Mouse (Mus musculus) midbrain, embryonic 15.5 days (tissue): ENCODE results near the gene Tln2. TPM values are rescaled to one million over a fixed set of nuclear protein-coding genes. Genes with fewer than 3 reads are reported as not detected.

Source experiments
- ATAC-seq: fragments of 200-750 bp; cut with Nextera tagmentation; replicated peaks from 2 replicates; pipeline ENCODE4 v1.8.0; 2017; ENCODE audit warnings: moderate TSS enrichment
- H3K27ac ChIP-seq: fragments of 300-500 bp; sonication (generic); 2 replicates; pipeline ENCODE4 v1.5.1; 2015; ENCODE audit warnings: mild to moderate bottlenecking, inconsistent platforms
- H3K27me3 ChIP-seq: fragments of 300-500 bp; sonication (generic); replicated peaks from 2 replicates; pipeline ENCODE4 v1.6.1; 2015; ENCODE audit warnings: inconsistent platforms
- H3K36me3 ChIP-seq: fragments of 300-500 bp; sonication (generic); replicated peaks from 2 replicates; pipeline ENCODE4 v1.6.1; 2015; ENCODE audit warnings: inconsistent platforms
- H3K4me1 ChIP-seq: fragments of 300-500 bp; sonication (generic); 2 replicates; pipeline ENCODE4 v1.6.1; 2015; ENCODE audit warnings: inconsistent platforms
- H3K4me2 ChIP-seq: fragments of 300-500 bp; sonication (generic); 2 replicates; pipeline ENCODE4 v1.6.1; 2015; ENCODE audit warnings: inconsistent platforms, mild to moderate bottlenecking, moderate library complexity
- H3K4me3 ChIP-seq: fragments of 300-500 bp; sonication (generic); 2 replicates; pipeline ENCODE4 v1.5.1; 2015; ENCODE audit warnings: mild to moderate bottlenecking, inconsistent platforms
- H3K9ac ChIP-seq: fragments of 300-500 bp; sonication (generic); 2 replicates; pipeline ENCODE4 v1.6.1; 2015; ENCODE audit warnings: mild to moderate bottlenecking, inconsistent platforms
- H3K9me3 ChIP-seq: fragments of 300-500 bp; sonication (generic); 2 replicates; pipeline ENCODE4 v1.6.1; 2016; ENCODE audit warnings: inconsistent platforms
- WGBS: fragments of 180-500 bp; shearing (Covaris S2); methylation state at CpG from one replicate; pipeline ENCODE4 v1.1.7; 2015; ENCODE audit warnings: mixed read lengths; 5-methylcytosine and 5-hydroxymethylcytosine counted together
- polyA plus RNA-seq: library from polyadenylated mRNA; unstranded; fragments of >200 nt; fragmentation: Nextera tagmentation; extraction: Ambion mirVana; gene quantifications from 2 replicates; pipeline ENCODE4 v1.2.1, GENCODE M21; 2015

Tln2 gene
- polyA plus RNA-seq, 1 experiment from 2014 or later = 31.2 TPM

DNA sequence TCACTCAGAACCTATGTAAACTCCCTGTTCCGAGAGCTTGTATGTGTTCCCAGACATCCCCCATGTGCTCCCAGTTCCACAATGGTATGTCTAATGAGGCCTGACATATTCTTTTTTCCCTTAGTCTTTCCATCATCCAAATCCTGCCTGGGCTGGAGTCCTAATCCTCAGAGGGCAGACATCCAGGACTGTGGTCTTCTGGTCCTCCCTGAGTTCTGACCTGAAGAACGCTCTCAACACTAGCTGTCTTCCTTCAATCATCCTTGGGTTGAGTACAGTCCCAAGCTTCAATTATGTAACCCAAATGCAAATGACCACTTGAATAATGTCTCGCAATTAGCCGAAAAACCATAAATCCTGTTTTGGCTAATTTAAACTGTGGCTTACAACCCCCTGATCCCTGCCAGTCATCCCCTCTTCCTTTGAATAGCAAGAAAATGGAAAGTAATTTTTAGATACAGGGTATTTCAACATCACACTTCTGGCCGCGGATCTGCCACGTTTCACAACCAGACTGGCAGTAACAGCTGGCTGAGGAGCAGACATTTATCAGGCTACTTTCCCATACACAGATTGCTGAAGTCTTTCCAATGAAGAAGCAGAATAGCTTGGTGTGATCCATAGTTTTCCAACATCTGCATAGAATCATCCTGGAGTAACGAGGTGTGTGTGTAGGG is 65.5 kb downstream of the Tln2 start:
- Histone ChIP-seq H3K4me1 (peaks cover 20% of the 10 kb centered on the region), H3K4me3 (no peak overlapping the region), H3K36me3 (no peaks in the 10 kb centered on the region), H3K9ac (no peak overlapping the region), H3K27ac (no peak overlapping the region), H3K9me3 (no peaks in the 10 kb centered on the region), H3K4me2 (no peak overlapping the region), H3K27me3 (no peaks in the 10 kb centered on the region)
- WGBS = 82% methylated on average over 8 of the region's 8 CpGs
- ATAC-seq = no peak

DNA sequence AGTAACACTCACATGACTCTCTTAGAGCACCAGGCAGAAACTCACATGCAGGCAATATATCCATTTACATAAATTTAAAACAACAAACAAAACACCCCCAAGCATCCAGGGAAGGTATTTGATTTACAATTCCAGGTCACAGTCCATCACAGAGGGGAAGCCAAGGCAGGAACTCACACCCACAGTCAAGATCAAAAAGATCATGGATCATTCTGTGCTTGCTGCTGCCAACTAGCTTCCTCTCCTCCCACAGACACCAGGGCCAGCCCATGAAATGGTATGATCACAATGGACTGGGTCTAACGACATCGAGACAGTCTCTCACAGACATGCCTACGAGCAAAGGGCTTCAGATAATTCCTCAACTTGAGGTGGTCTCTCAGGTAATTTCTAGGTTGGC is 70.1 kb downstream of the Tln2 start:
- Histone ChIP-seq H3K4me3 (no peak overlapping the region), H3K4me1 (no peaks in the 10 kb centered on the region), H3K9ac (no peak overlapping the region), H3K4me2 (no peak overlapping the region), H3K9me3 (no peaks in the 10 kb centered on the region), H3K27me3 (no peaks in the 10 kb centered on the region), H3K27ac (no peak overlapping the region), H3K36me3 (no peaks in the 10 kb centered on the region)
- no peak for ATAC-seq
- WGBS = 87% methylated on average over 3 of the region's 3 CpGs

DNA sequence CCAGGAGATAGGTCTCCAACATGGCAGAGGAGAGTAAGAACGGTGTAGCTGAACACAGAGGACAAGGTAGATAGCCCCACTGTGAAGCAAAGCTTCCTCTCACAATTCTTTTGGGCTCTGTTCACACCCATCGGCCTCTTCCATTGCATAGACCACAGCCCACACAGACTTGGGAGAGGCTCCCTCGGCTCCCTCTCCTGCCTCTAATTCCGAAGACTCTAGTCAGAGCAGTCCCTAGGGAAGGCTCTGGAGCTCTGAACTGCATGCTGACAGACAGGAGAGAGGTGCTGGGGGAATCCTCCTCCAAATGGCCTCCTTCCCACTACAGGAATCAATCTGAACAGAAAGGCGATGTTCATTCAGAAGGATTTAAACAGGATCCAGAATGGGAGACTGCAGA is 72.9 kb downstream of the Tln2 start:
- no peaks in the 10 kb centered on the region for H3K4me1 ChIP-seq
- H3K4me3 ChIP-seq = no peak overlapping the region
- H3K27me3 ChIP-seq = no peaks in the 10 kb centered on the region
- no peaks in the 10 kb centered on the region for H3K9me3 ChIP-seq
- no peak overlapping the region for H3K27ac ChIP-seq
- H3K9ac ChIP-seq = no peak overlapping the region
- no peaks in the 10 kb centered on the region for H3K36me3 ChIP-seq
- WGBS = 82% methylated on average over 5 of the region's 5 CpGs
- no peak for ATAC-seq
- H3K4me2 ChIP-seq = no peak overlapping the region

DNA sequence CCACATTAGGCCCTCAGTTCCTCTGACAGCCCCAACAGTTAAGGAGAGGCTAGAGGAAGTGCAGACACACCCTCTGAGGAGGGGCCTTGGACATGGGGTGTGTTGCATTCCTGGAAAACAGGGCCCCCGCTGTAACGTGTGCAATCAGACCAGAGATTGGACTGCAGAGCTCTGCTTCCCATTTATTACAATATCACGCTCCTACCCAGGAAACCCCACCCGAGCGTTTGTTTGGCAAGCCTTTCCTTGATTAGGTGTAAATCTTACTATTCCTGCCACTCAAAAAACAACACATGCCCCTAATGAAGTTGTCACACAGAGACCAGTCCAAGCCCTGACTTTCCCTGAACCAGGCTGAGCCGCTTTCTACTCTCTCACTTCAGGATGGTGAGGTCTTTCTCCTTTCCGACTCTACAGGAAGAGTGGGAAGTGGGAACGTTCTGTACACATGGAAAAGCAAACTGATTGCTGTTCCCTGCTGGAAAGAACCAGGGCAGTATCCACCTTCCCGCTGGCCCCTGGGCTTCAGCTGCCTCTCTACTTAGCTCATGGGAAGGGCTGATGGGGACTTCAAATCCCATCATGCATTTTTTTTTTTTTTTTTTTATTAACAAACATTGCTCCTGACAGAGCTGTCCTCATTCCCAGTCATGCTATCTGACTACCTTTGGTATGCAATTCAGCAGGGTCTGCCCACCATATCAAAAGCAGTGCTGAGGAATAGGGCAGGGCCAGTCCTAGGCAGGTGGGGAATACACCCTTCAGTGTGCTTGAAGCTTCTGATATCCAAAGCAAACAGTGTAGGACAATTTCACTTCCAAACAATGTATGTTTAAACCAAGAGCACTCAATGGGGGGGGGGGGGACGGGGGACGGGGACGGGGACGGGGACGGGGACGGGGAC is 74.1 kb downstream of the Tln2 start:
- Histone ChIP-seq H3K4me1 (no peaks in the 10 kb centered on the region), H3K4me2 (no peak overlapping the region), H3K9me3 (no peaks in the 10 kb centered on the region), H3K9ac (no peak overlapping the region), H3K4me3 (no peak overlapping the region), H3K27ac (no peak overlapping the region), H3K27me3 (no peaks in the 10 kb centered on the region), H3K36me3 (no peaks in the 10 kb centered on the region)
- ATAC-seq = no peak
- WGBS = 86% methylated on average over 15 of the region's 15 CpGs

DNA sequence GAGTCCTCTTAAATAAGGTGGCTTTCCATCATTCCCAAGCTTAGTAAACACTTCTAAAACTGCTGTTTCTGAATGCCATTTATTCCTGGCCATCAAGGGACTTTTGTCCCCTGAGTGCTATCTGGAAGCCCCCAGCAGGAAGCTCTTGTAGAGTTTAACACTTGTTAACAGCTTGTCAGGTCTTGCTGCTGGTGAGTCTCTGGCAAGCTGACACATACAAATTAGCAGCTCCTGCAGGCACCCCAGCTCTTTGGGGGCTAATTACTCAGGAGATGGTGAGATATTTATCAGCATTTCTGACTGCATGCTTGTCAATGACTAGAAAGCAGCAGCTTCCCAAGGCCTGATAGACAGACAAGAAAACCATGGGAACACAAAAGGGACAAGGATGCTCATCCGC is 77.2 kb downstream of the Tln2 start:
- H3K4me1 ChIP-seq = no peaks in the 10 kb centered on the region
- H3K27ac ChIP-seq = no peak overlapping the region
- H3K9me3 ChIP-seq = no peaks in the 10 kb centered on the region
- ATAC-seq = no peak
- H3K9ac ChIP-seq = no peak overlapping the region
- H3K4me2 ChIP-seq = no peak overlapping the region
- H3K27me3 ChIP-seq = no peaks in the 10 kb centered on the region
- no peaks in the 10 kb centered on the region for H3K36me3 ChIP-seq
- 77% methylated on average over 1 of the region's 1 CpGs for WGBS
- H3K4me3 ChIP-seq = no peak overlapping the region

DNA sequence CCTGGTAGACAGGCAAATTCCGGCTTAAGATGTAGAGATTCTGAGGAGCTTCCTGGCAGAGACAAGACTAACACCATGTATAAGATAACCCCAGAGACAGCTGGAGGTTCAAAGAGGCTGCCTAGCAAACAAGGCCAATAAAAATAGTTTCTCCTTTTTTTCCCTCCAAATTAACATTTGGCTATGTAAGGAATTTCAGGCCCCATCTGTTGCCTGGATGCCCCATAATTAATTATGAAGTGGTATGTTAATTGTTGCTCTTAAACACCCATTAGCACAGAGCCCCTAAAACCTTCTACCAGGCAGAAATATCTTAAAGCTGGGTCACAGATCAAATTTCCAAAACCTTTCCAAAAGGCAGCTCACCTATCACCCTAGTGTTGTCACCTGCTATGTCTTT is 77.7 kb downstream of the Tln2 start:
- no peaks in the 10 kb centered on the region for H3K4me1 ChIP-seq
- H3K27ac ChIP-seq = no peak overlapping the region
- no peak for ATAC-seq
- no peak overlapping the region for H3K4me3 ChIP-seq
- no peaks in the 10 kb centered on the region for H3K9me3 ChIP-seq
- 72% methylated on average over 1 of the region's 1 CpGs for WGBS
- H3K9ac ChIP-seq = no peak overlapping the region
- H3K36me3 ChIP-seq = no peaks in the 10 kb centered on the region
- no peaks in the 10 kb centered on the region for H3K27me3 ChIP-seq
- no peak overlapping the region for H3K4me2 ChIP-seq

DNA sequence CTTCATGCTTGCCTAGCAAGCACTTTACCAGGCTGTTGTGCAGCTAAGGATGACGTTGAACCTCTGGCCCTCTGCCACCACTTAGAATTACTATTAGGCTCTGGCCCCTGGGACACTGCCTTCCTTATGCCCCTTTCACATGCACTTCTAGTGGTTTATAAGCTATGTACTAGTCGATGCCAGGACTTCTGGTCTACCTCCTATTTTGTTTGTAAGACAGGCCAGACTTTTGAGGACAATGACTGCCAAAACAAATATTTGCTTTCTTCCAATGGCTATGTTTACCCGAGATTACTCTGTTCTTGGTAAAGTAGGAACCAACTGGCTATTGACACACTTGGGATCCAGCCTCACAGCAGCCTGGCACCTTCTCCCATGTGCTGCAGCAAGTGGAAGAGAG is 82.1 kb downstream of the Tln2 start:
- WGBS = 80% methylated on average over 3 of the region's 3 CpGs
- ATAC-seq = no peak
- no peak overlapping the region for H3K4me3 ChIP-seq
- H3K27me3 ChIP-seq = no peaks in the 10 kb centered on the region
- no peaks in the 10 kb centered on the region for H3K36me3 ChIP-seq
- H3K27ac ChIP-seq = no peak overlapping the region
- no peaks in the 10 kb centered on the region for H3K4me1 ChIP-seq
- H3K9ac ChIP-seq = no peak overlapping the region
- H3K4me2 ChIP-seq = no peak overlapping the region
- H3K9me3 ChIP-seq = no peaks in the 10 kb centered on the region

DNA sequence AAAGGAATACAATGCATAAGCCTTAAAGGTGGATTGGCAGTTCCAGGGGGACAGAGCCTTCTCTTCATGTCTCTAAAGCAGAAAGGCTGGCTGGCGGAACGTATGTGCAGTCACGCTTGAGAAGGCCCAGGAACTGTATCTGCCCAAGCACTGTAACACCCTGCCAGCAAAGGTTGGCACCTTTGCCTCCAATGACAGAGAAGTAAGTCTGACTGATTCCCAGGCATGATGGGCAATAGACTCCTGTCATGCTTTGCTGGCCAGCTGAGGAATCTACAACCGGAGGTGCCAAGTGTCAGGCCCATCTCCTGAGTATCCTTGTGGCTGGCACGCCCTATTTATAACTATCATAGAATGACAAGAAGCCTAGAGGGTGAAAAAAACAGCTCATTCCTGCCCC is 83.3 kb downstream of the Tln2 start:
- ATAC-seq = no peak
- 95% methylated on average over 5 of the region's 5 CpGs for WGBS
- H3K4me3 ChIP-seq = no peak overlapping the region

DNA sequence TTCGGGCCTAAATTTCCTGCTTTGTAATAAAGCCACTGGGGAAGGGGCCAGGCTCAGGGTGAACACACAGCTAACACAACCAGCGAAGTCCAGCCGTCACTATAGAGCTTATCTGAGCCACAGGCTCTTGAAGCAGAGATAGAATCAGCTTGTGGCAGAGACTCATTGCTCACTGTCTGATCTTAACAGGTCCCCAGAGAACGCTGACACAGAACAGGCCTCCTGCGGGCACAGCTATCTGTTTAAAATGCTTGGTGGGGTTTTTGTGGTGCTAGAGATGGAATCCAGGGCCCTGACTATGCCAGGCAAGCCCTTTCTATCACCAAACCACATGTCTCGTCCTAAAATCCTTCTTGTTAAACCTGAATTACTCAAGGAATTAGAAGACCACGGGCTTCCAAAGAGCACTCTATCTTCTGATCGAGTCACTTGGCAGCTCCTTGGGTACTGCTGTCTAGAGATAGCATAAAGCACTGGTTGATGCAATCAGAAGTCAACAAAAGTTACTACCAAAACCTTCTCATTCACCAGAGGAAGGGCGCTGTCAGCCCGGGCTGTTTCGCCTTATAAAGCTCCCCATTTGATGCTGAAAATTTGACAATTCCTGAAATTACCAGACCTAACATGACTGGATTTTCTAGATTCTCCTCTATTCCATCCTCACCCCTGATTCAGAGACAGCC is 95.9 kb downstream of the Tln2 start:
- Histone ChIP-seq H3K9me3 (no peaks in the 10 kb centered on the region), H3K4me2 (no peak overlapping the region), H3K9ac (no peak overlapping the region), H3K27me3 (no peaks in the 10 kb centered on the region), H3K36me3 (no peaks in the 10 kb centered on the region), H3K4me3 (no peak overlapping the region), H3K4me1 (0 out of 2 replicates have a peak, but pooled peaks cover 4% of the 10 kb centered on the region), H3K27ac (no peak overlapping the region)
- 75% methylated on average over 11 of the region's 11 CpGs for WGBS
- ATAC-seq = no peak

More for the DNA sequence above, 83.3 kb downstream of the Tln2 start:
- H3K36me3 ChIP-seq = no peaks in the 10 kb centered on the region
- no peak overlapping the region for H3K4me2 ChIP-seq
- no peak overlapping the region for H3K9ac ChIP-seq
- no peaks in the 10 kb centered on the region for H3K9me3 ChIP-seq
- no peaks in the 10 kb centered on the region for H3K27me3 ChIP-seq
- H3K4me1 ChIP-seq = no peaks in the 10 kb centered on the region
- H3K27ac ChIP-seq = no peak overlapping the region

DNA sequence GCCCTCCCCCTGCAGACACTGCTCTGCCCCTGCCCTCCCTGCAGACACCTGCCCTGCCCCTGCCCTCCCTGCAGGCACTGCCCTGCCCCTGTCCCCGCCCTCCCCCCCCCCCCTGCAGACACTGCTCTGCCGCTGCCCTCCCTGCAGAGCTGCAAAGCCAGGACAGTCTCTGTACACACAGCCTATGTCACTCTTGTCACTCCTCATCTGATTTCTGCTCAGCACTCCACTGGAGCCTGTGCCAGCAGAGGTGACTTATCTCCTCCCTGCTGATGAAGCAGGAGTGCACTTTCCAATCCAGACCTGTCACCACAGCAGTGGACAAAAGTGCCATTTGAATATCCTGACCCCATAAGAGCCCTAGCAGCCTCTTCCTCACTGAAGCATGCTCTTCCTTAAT is 118.0 kb downstream of the Tln2 start:
- H3K4me3 ChIP-seq = no peak overlapping the region
- H3K27ac ChIP-seq = no peak overlapping the region
- no peaks in the 10 kb centered on the region for H3K9me3 ChIP-seq
- 14% methylated on average over 1 of the region's 2 CpGs for WGBS
- H3K36me3 ChIP-seq = no peaks in the 10 kb centered on the region
- H3K9ac ChIP-seq = no peak overlapping the region
- H3K27me3 ChIP-seq = no peaks in the 10 kb centered on the region
- no peak overlapping the region for H3K4me2 ChIP-seq
- H3K4me1 ChIP-seq = peaks cover 7% of the 10 kb centered on the region
- ATAC-seq = no peak

DNA sequence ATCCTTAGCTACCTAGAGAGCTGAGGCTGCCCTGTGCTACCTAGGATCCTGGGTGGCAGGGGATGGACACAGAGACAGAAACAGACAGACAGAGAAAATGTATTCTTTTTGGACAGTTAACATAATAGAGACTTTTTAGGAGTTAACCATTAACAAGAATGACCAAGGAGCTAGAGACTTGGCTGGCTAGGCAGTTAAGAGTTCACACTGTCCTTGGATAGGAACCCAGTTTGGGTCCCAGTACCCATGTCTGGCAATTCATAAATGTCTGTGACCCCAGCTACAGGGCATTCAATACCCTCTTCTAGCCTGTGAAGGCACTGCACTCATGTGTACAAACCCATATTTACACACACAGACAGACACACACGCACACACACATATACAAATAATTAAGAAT is 122.0 kb downstream of the Tln2 start:
- no peak for ATAC-seq
- Histone ChIP-seq H3K9me3 (no peaks in the 10 kb centered on the region), H3K4me3 (no peak overlapping the region), H3K4me1 (peaks cover 19% of the 10 kb centered on the region), H3K27ac (no peak overlapping the region), H3K36me3 (no peaks in the 10 kb centered on the region), H3K9ac (no peak overlapping the region), H3K27me3 (no peaks in the 10 kb centered on the region), H3K4me2 (no peak overlapping the region)
- WGBS = 96% methylated on average over 1 of the region's 1 CpGs

DNA sequence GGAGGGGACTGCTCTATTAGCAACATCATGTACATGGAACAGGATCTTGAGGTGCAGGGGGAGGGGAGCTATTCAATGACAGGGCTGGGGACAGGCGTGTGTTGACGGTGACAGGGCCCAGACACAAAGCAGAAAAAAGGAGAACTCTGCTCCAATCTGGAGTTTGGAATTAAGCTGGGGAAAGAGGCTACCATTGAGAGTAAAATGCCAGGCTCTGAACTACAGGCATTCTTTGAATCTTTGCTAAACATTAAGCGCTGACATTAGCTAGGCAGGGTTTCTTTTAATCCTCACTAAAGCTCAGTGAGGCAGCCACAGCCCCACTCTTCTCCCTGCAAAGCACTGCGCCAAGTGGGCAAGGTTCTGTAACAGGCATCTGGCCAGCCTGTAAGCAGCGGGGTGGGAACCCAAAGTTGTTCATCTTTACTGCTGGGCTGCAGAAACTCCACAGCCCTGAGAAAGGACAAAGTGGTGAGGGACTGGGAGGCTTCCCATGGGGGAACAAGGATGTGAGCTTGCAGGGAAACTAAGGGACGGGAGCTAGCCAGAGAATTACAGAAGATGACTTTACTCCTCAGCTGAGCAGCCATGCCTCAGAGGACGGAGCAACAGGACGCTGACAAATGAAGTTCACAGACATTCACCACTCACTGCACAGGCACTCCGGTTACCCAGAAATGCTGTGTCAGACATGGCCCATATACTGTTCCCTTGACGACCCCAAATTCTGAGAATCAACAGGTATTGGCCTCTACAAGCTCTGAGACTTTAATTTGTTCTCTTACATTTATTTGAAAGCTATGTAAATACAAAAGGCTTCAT is 124.0 kb downstream of the Tln2 start:
- H3K36me3 ChIP-seq = no peaks in the 10 kb centered on the region
- H3K9ac ChIP-seq = no peak overlapping the region
- H3K27ac ChIP-seq = peak overlapping the region; percentile 53
- no peak overlapping the region for H3K4me3 ChIP-seq
- peaks cover 19% of the 10 kb centered on the region for H3K4me1 ChIP-seq
- no peaks in the 10 kb centered on the region for H3K27me3 ChIP-seq
- H3K9me3 ChIP-seq = no peaks in the 10 kb centered on the region
- H3K4me2 ChIP-seq = 0 out of 2 replicates have a peak overlapping the region, but pooled peaks have one; percentile 1
- 0 out of 2 replicates have a peak, but pooled peaks have one; percentile 50 for ATAC-seq
- 27% methylated on average over 10 of the region's 10 CpGs for WGBS
